Mouse (Mus musculus) embryonic facial prominence, embryonic 10.5 days (tissue): ENCODE measurements around the gene Nudcd2. TPM values are rescaled to one million over a fixed set of nuclear protein-coding genes. Genes with fewer than 3 reads are reported as not detected.
A peak's percentile ranks its signal among the peaks of the same experiment; 100 is the strongest.

Source experiments
- DNase-seq: peaks from one replicate; pipeline ENCODE4 v3.0.0-alpha.2; 2017; ENCODE audit warnings: low spot score
- H3K27ac ChIP-seq: fragments of 300-500 bp; sonication (generic); replicated peaks from 2 replicates; pipeline ENCODE4 v1.5.1; 2016; ENCODE audit warnings: mild to moderate bottlenecking
- H3K27me3 ChIP-seq: fragments of 300-500 bp; sonication (generic); replicated peaks from 2 replicates; pipeline ENCODE4 v1.6.1; 2016; ENCODE audit warnings: low read depth, mild to moderate bottlenecking; ENCODE audit not compliant: poor library complexity, severe bottlenecking
- H3K36me3 ChIP-seq: fragments of 300-500 bp; sonication (generic); replicated peaks from 2 replicates; pipeline ENCODE4 v1.6.1; 2016; ENCODE audit warnings: mild to moderate bottlenecking, moderate library complexity
- H3K4me1 ChIP-seq: fragments of 300-500 bp; sonication (generic); 2 replicates; pipeline ENCODE4 v1.6.1; 2016
- H3K4me3 ChIP-seq: fragments of 300-500 bp; sonication (generic); 2 replicates; pipeline ENCODE4 v1.5.1; 2016; ENCODE audit warnings: mild to moderate bottlenecking, moderate library complexity
- H3K9me3 ChIP-seq: fragments of 300-500 bp; sonication (generic); 2 replicates; pipeline ENCODE4 v1.6.1; 2016; ENCODE audit warnings: mild to moderate bottlenecking
- WGBS: fragments of 180-500 bp; shearing (Covaris S2); methylation state at CpG from one replicate; pipeline ENCODE4 v1.1.7; 2016; 5-methylcytosine and 5-hydroxymethylcytosine counted together
- polyA plus RNA-seq: library from polyadenylated mRNA; unstranded; fragments of >200 nt; fragmentation: Nextera tagmentation; extraction: Ambion mirVana; gene quantifications from 2 replicates; pipeline ENCODE4 v1.2.1, GENCODE M21; 2016

Gene Nudcd2
- polyA plus RNA-seq, 1 experiment from 2014 or later: 222 TPM

GRCm38 (mm10) chr11:40732997-40733338 is 499 bp upstream of the Nudcd2 start:
- peak overlapping the region; percentile 90 for H3K27ac ChIP-seq
- H3K4me3 ChIP-seq: peak overlapping the region; percentile 93
- no peaks in the 10 kb centered on the region for H3K9me3 ChIP-seq
- DNase-seq: no peak
- WGBS: 2% methylated on average over 14 of the region's 14 CpGs
- no peaks in the 10 kb centered on the region for H3K27me3 ChIP-seq
- H3K4me1 ChIP-seq: peaks cover 24% of the 10 kb centered on the region
- H3K36me3 ChIP-seq: peaks cover 59% of the 10 kb centered on the region

GRCm38 (mm10) chr11:40734251-40734752 is 835 bp downstream of the Nudcd2 start:
- DNase-seq: peak; percentile 12
- WGBS: 7% methylated on average over 11 of the region's 11 CpGs
- H3K9me3 ChIP-seq: no peaks in the 10 kb centered on the region
- H3K4me1 ChIP-seq: peaks cover 24% of the 10 kb centered on the region
- H3K27ac ChIP-seq: peak overlapping the region; percentile 96
- peak overlapping the region; percentile 93 for H3K4me3 ChIP-seq
- H3K36me3 ChIP-seq: peaks cover 59% of the 10 kb centered on the region
- H3K27me3 ChIP-seq: no peaks in the 10 kb centered on the region

GRCm38 (mm10) chr11:40737369-40737768 is 3.9 kb downstream of the Nudcd2 start:
- 86% methylated on average over 3 of the region's 3 CpGs for WGBS
- H3K9me3 ChIP-seq: no peaks in the 10 kb centered on the region
- H3K4me1 ChIP-seq: peaks cover 16% of the 10 kb centered on the region
- H3K27me3 ChIP-seq: no peaks in the 10 kb centered on the region
- DNase-seq: no peak
- H3K4me3 ChIP-seq: no peak overlapping the region
- H3K36me3 ChIP-seq: peaks cover 70% of the 10 kb centered on the region
- H3K27ac ChIP-seq: no peak overlapping the region

- Histone ChIP-seq H3K36me3 (peaks cover 58% of the 10 kb centered on the region), H3K4me1 (no peaks in the 10 kb centered on the region), H3K27me3 (no peaks in the 10 kb centered on the region), H3K27ac (no peak overlapping the region), H3K4me3 (no peak overlapping the region), H3K9me3 (no peaks in the 10 kb centered on the region)
- no peak for DNase-seq
- WGBS: 92% methylated on average over 12 of the region's 12 CpGs
Measured at GRCm38 (mm10) chr11:40741605-40742262, 8.3 kb downstream of the Nudcd2 start.

GRCm38 (mm10) chr11:40744348-40744747 is 10.9 kb downstream of the Nudcd2 start:
- 84% methylated on average over 3 of the region's 3 CpGs for WGBS
- DNase-seq: no peak
- no peaks in the 10 kb centered on the region for H3K9me3 ChIP-seq
- no peak overlapping the region for H3K27ac ChIP-seq
- H3K4me3 ChIP-seq: no peak overlapping the region
- no peaks in the 10 kb centered on the region for H3K4me1 ChIP-seq
- peaks cover 32% of the 10 kb centered on the region for H3K36me3 ChIP-seq
- no peaks in the 10 kb centered on the region for H3K27me3 ChIP-seq

- Histone ChIP-seq H3K4me3 (no peak overlapping the region), H3K36me3 (peaks cover 21% of the 10 kb centered on the region), H3K27me3 (no peaks in the 10 kb centered on the region), H3K27ac (no peak overlapping the region), H3K9me3 (no peaks in the 10 kb centered on the region), H3K4me1 (no peaks in the 10 kb centered on the region)
- DNase-seq: no peak
- 91% methylated on average over 12 of the region's 12 CpGs for WGBS
Measured at GRCm38 (mm10) chr11:40746361-40746760, 12.9 kb downstream of the Nudcd2 start.

- Histone ChIP-seq H3K4me3 (no peak overlapping the region), H3K27ac (no peak overlapping the region), H3K27me3 (no peaks in the 10 kb centered on the region), H3K36me3 (peaks cover 17% of the 10 kb centered on the region), H3K9me3 (no peaks in the 10 kb centered on the region), H3K4me1 (no peaks in the 10 kb centered on the region)
- no peak for DNase-seq
- WGBS: 86% methylated on average over 2 of the region's 2 CpGs
Measured at GRCm38 (mm10) chr11:40747716-40748115, 14.2 kb downstream of the Nudcd2 start.

- Histone ChIP-seq H3K9me3 (no peaks in the 10 kb centered on the region), H3K4me3 (no peak overlapping the region), H3K27ac (no peak overlapping the region), H3K36me3 (peaks cover 12% of the 10 kb centered on the region), H3K4me1 (peaks cover 20% of the 10 kb centered on the region), H3K27me3 (no peaks in the 10 kb centered on the region)
- WGBS: 78% methylated on average over 6 of the region's 6 CpGs
- DNase-seq: no peak
Measured at GRCm38 (mm10) chr11:40753836-40754235, 20.4 kb downstream of the Nudcd2 start.

- peak overlapping the region; percentile 91 for H3K27ac ChIP-seq
- no peak for DNase-seq
- WGBS: 4% methylated on average over 19 of the region's 19 CpGs
Measured at GRCm38 (mm10) chr11:40754664-40755107, 21.2 kb downstream of the Nudcd2 start.

GRCm38 (mm10) chr11:40755109-40755627 is 21.7 kb downstream of the Nudcd2 start, which contains the start of gene Ccng1:
Gene Ccng1, minus strand, starts transcription at chr11:40755311.
- H3K27me3 ChIP-seq: no peaks in the 10 kb centered on the region
- peak; percentile 93 for DNase-seq
- peaks cover 7% of the 10 kb centered on the region; the same call in 1 of the 2 replicates for H3K36me3 ChIP-seq
- H3K4me3 ChIP-seq: peak within 1 kb of the TSS; percentile 87
- H3K27ac ChIP-seq: peak within 1 kb of the TSS; percentile 91
- under 1% methylated on average over 25 of the region's 25 CpGs for WGBS
- peaks cover 20% of the 10 kb centered on the region for H3K4me1 ChIP-seq
- H3K9me3 ChIP-seq: no peaks in the 10 kb centered on the region

More at GRCm38 (mm10) chr11:40754664-40755107, 21.2 kb downstream of the Nudcd2 start:
- peaks cover 11% of the 10 kb centered on the region for H3K36me3 ChIP-seq
- H3K4me3 ChIP-seq: peak overlapping the region; percentile 87
- H3K9me3 ChIP-seq: no peaks in the 10 kb centered on the region
- peaks cover 20% of the 10 kb centered on the region for H3K4me1 ChIP-seq
- no peaks in the 10 kb centered on the region for H3K27me3 ChIP-seq

GRCm38 (mm10) chr11:40755968-40756367 is 22.5 kb downstream of the Nudcd2 start:
- DNase-seq: no peak
- Histone ChIP-seq H3K4me1 (peaks cover 20% of the 10 kb centered on the region), H3K9me3 (no peaks in the 10 kb centered on the region), H3K4me3 (no peak overlapping the region), H3K27me3 (no peaks in the 10 kb centered on the region), H3K27ac (peak overlapping the region; percentile 91), H3K36me3 (peaks cover 6% of the 10 kb centered on the region; the same call in 1 of the 2 replicates)
- WGBS: 88% methylated on average over 8 of the region's 8 CpGs

- 81% methylated on average over 8 of the region's 8 CpGs for WGBS
- no peak for DNase-seq
Measured at GRCm38 (mm10) chr11:40759896-40760295, 26.4 kb downstream of the Nudcd2 start.

GRCm38 (mm10) chr11:40763395-40763794 is 29.9 kb downstream of the Nudcd2 start:
- WGBS: 32% methylated on average over 2 of the region's 2 CpGs
- Histone ChIP-seq H3K36me3 (no peaks in the 10 kb centered on the region), H3K4me1 (no peaks in the 10 kb centered on the region), H3K4me3 (no peak overlapping the region), H3K27ac (no peak overlapping the region), H3K9me3 (no peaks in the 10 kb centered on the region), H3K27me3 (no peaks in the 10 kb centered on the region)
- peak; percentile 16 for DNase-seq

More at GRCm38 (mm10) chr11:40759896-40760295, 26.4 kb downstream of the Nudcd2 start:
- Histone ChIP-seq H3K36me3 (no peaks in the 10 kb centered on the region), H3K4me1 (peaks cover 7% of the 10 kb centered on the region; the same call in 1 of the 2 replicates), H3K9me3 (no peaks in the 10 kb centered on the region), H3K4me3 (no peak overlapping the region), H3K27me3 (no peaks in the 10 kb centered on the region), H3K27ac (no peak overlapping the region)
